Mouse (Mus musculus) C2C12 (cell line): ENCODE data around the gene Mccc1. TPM values are rescaled to one million over a fixed set of nuclear protein-coding genes. Genes with fewer than 3 reads are reported as not detected.

ENCODE experiments used
- H3K27me3 ChIP-seq: one replicate; pipeline ENCODE4 v1.6.1; 2011; ENCODE audit not compliant: control insufficient read depth, insufficient read depth, insufficient read length
- H3K36me3 ChIP-seq: one replicate; pipeline ENCODE4 v1.6.1; 2011; ENCODE audit not compliant: control insufficient read depth, insufficient read depth
- H3K4me3 ChIP-seq: one replicate; pipeline ENCODE4 v1.5.1; 2011; ENCODE audit warnings: mild to moderate bottlenecking, control low read depth; ENCODE audit not compliant: poor library complexity, insufficient read depth, severe bottlenecking
- H3K79me2 ChIP-seq: one replicate; pipeline ENCODE4 v1.6.1; 2011; ENCODE audit not compliant: control insufficient read depth, insufficient read depth
- H3K79me3 ChIP-seq: one replicate; pipeline ENCODE4 v1.6.1; 2011; ENCODE audit warnings: low read depth, control low read depth
- H3ac ChIP-seq: one replicate; pipeline ENCODE3; 2011; ENCODE audit warnings: low read depth; ENCODE audit not compliant: control insufficient read depth, insufficient read length
- CEBPB ChIP-seq: IDR thresholded peaks from one replicate; pipeline ENCODE4 v1.6.1; 2011; ENCODE audit warnings: low read depth, mild to moderate bottlenecking, control low read depth, moderate library complexity
- CTCF ChIP-seq: IDR thresholded peaks from one replicate; pipeline ENCODE4 v1.5.1; 2011; ENCODE audit not compliant: control insufficient read depth, insufficient read depth, insufficient read length
- FOSL1 ChIP-seq: IDR thresholded peaks from one replicate; pipeline ENCODE4 v1.8.0; 2011; ENCODE audit warnings: mild to moderate bottlenecking, low read length; ENCODE audit not compliant: poor library complexity, insufficient read depth, severe bottlenecking
- MAX ChIP-seq: IDR thresholded peaks from one replicate; pipeline ENCODE4 v1.6.1; 2011; ENCODE audit warnings: mild to moderate bottlenecking, control low read depth
- MYOD1 ChIP-seq: IDR thresholded peaks from one replicate; pipeline ENCODE4 v1.6.1; 2011; ENCODE audit warnings: low read depth; ENCODE audit not compliant: control insufficient read depth, insufficient read length
- MYOG ChIP-seq: IDR thresholded peaks from one replicate; pipeline ENCODE4 v1.6.1; 2011; ENCODE audit not compliant: control insufficient read depth, insufficient read length; ENCODE audit errors: extremely low read depth
- USF1 ChIP-seq: IDR thresholded peaks from one replicate; pipeline ENCODE4 v1.6.1; 2011; ENCODE audit warnings: low read depth, mild to moderate bottlenecking, control low read depth, moderate library complexity
- polyA plus RNA-seq: library from polyadenylated mRNA; unstranded; fragments of >200 nt; fragmentation: generic; extraction: Trizol; gene quantifications from one replicate; pipeline ENCODE4 v1.2.1, GENCODE M21; 2012; ENCODE audit warnings: missing spikeins

The Mccc1 gene
- polyA plus RNA-seq, 1 experiment, result 8.1 TPM

GRCm38 (mm10) chr3:35925852-35926251, 74.6 kb downstream of the Mccc1 start:
- Histone ChIP-seq H3K4me3 (no peak overlapping the region), H3K36me3 (no peaks in the 10 kb centered on the region), H3K27me3 (no peaks in the 10 kb centered on the region), H3ac (no peak overlapping the region), H3K79me2 (peaks cover 98% of the 10 kb centered on the region), H3K79me3 (peaks cover 80% of the 10 kb centered on the region)
- TF ChIP-seq CEBPB (no peak), USF1 (no peak), MYOG (no peak), MAX (no peak), MYOD1 (no peak)

- no peak for TF ChIP-seq MAX
- no peak for TF ChIP-seq CEBPB
- TF ChIP-seq USF1, result no peak
- no peak for TF ChIP-seq MYOD1
- no peak for TF ChIP-seq FOSL1
- TF ChIP-seq CTCF, result no peak
- TF ChIP-seq MYOG, result no peak
- peaks cover 68% of the 10 kb centered on the region for H3K79me3 ChIP-seq
- no peak overlapping the region for H3ac ChIP-seq
- H3K79me2 ChIP-seq, result peaks cover 96% of the 10 kb centered on the region
- no peaks in the 10 kb centered on the region for H3K36me3 ChIP-seq
- no peak overlapping the region for H3K4me3 ChIP-seq
- H3K27me3 ChIP-seq, result no peaks in the 10 kb centered on the region
Observed at GRCm38 (mm10) chr3:35924007-35924406, 76.5 kb downstream of the Mccc1 start.

DNA sequence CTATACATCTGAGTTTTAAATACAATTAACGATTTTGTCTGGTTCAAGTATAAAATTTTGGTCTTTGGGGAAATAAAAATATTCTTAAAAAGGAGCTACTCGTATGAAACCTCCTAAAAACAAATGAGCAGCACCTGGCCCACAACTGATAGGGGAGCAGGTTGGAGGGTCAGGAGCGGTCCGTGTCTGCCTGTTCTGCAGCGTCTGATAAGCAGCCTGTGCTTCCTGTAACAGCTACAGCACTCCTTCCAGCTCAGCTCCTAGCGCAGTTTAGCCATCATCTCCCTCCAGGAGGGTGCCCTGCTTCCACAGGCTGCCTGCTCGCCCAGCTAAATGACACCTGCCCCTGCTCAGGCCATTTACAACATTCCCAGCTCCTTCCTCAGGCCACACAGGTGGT, 77.0 kb downstream of the Mccc1 start:
- H3ac ChIP-seq, result no peak overlapping the region
- H3K4me3 ChIP-seq, result no peak overlapping the region
- peaks cover 93% of the 10 kb centered on the region for H3K79me2 ChIP-seq
- H3K27me3 ChIP-seq, result no peaks in the 10 kb centered on the region
- H3K79me3 ChIP-seq, result peaks cover 63% of the 10 kb centered on the region
- H3K36me3 ChIP-seq, result peaks cover 3% of the 10 kb centered on the region
- no peak for TF ChIP-seq MYOG
- no peak for TF ChIP-seq USF1
- no peak for TF ChIP-seq CTCF

DNA sequence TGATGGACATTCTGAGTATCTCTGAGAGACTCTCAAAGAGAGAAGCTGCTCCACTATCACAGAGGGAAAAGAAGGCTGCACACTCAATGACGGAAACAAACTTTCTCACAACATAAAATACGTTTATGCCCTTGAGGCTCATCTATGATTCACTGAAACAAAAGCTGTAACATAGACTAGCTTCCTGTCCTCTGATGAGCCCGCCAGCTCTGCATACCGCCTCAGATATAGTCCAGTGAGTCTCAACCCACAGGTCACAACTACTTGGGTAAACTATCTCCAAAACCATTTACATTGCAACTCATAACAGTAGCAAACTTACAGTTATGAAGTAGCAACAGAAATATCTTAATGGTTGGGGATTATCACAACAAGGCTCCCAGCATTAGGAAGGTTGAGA, 78.0 kb downstream of the Mccc1 start:
- H3ac ChIP-seq, result no peak overlapping the region
- peaks cover 84% of the 10 kb centered on the region for H3K79me2 ChIP-seq
- peaks cover 12% of the 10 kb centered on the region for H3K36me3 ChIP-seq
- TF ChIP-seq MYOG (no peak), MAX (no peak), USF1 (no peak), CEBPB (no peak), FOSL1 (no peak), MYOD1 (no peak), CTCF (no peak)
- no peak overlapping the region for H3K4me3 ChIP-seq
- H3K27me3 ChIP-seq, result no peaks in the 10 kb centered on the region
- peaks cover 60% of the 10 kb centered on the region for H3K79me3 ChIP-seq

GRCm38 (mm10) chr3:35918229-35918628, 82.2 kb downstream of the Mccc1 start:
- Histone ChIP-seq H3K79me3 (peaks cover 38% of the 10 kb centered on the region), H3K4me3 (no peak overlapping the region), H3K79me2 (peaks cover 42% of the 10 kb centered on the region), H3ac (no peak overlapping the region), H3K27me3 (no peaks in the 10 kb centered on the region), H3K36me3 (peaks cover 30% of the 10 kb centered on the region)
- TF ChIP-seq MYOD1, result no peak
- TF ChIP-seq USF1, result no peak
- no peak for TF ChIP-seq CEBPB
- TF ChIP-seq FOSL1, result no peak
- TF ChIP-seq MYOG, result no peak
- no peak for TF ChIP-seq CTCF
- TF ChIP-seq MAX, result no peak

Other genes starting within 250 kb of the Mccc1 start
- gene Atp11b, start 246.6 kb downstream of the Mccc1 start, polyA plus RNA-seq, result 4.2 TPM
- 13.2 TPM for gene Dcun1d1, start 63.2 kb downstream of the Mccc1 start, polyA plus RNA-seq
- not detected for gene Ccdc144b, start 52.9 kb upstream of the Mccc1 start, polyA plus RNA-seq
- 20.7 TPM for gene Acad9, start 65.3 kb upstream of the Mccc1 start, polyA plus RNA-seq
- gene D3Ertd254e, start 150.3 kb upstream of the Mccc1 start, polyA plus RNA-seq, result 1.0 TPM
- not detected for gene Qrfpr, start 221.6 kb upstream of the Mccc1 start, polyA plus RNA-seq